ENCODE assay signal across 36 mouse cellular contexts in genomic region chr5:110140424-110140823, GRCm38 (mm10). TPM values are rescaled to one million over a fixed set of nuclear protein-coding genes. Genes with fewer than 3 reads are reported as not detected.
"Had no signal": no experiment of that assay in that cellular context is flagged by ENCODE, and none has a peak within 500 bp of the region (broad histone marks: within the 10 kb centered on the region; RNA-seq: fewer than 3 reads in every experiment).

No protein-coding gene starts in this region.

- DNase-seq: heart, postnatal 10 days; heart, postnatal 14 days; heart, postnatal 36 days; heart, postnatal 4 days; kidney, adult 11 months; kidney, adult 18-20 months; kidney, adult 2 months; kidney, adult 8-10 months; kidney, adult 9 months; kidney, postnatal 10 days; kidney, postnatal 14 days; kidney, postnatal 25 days; kidney, postnatal 36 days; kidney, postnatal 4 days; layer of hippocampus, adult 9-11 months; layer of hippocampus, postnatal 36 days had no signal

- ATAC-seq: hindbrain, embryonic 16.5 days; hindbrain, postnatal 0 days; inflammation-experienced regulatory T-cells, adult 6 months; intestine, embryonic 15.5 days; intestine, embryonic 16.5 days; intestine, postnatal 0 days had no signal

- H3K27ac ChIP-seq: heart, embryonic 13.5 days; heart, embryonic 15.5 days; hindbrain, embryonic 10.5 days; hindbrain, embryonic 12.5 days; hindbrain, embryonic 13.5 days; hindbrain, embryonic 14.5 days; hindbrain, embryonic 15.5 days; hindbrain, postnatal 0 days; intestine, embryonic 15.5 days; kidney, embryonic 15.5 days; kidney, postnatal 0 days; layer of hippocampus, adult 2 months; left cerebral cortex, adult 2 months had no signal

- H3K9ac ChIP-seq: heart, embryonic 12.5 days; heart, embryonic 13.5 days; heart, embryonic 15.5 days; hindbrain, embryonic 12.5 days; hindbrain, embryonic 13.5 days; hindbrain, embryonic 14.5 days; hindbrain, embryonic 15.5 days; intestine, embryonic 15.5 days; kidney, embryonic 15.5 days had no signal

- H3K27me3 ChIP-seq: heart, embryonic 12.5 days; heart, embryonic 13.5 days; heart, embryonic 15.5 days; hindbrain, embryonic 12.5 days; hindbrain, embryonic 13.5 days; hindbrain, embryonic 15.5 days; intestine, embryonic 15.5 days; kidney, embryonic 15.5 days had no signal

- H3K9me3 ChIP-seq: heart, embryonic 12.5 days; heart, embryonic 13.5 days; heart, embryonic 15.5 days; hindbrain, embryonic 10.5 days; hindbrain, embryonic 12.5 days; hindbrain, embryonic 13.5 days; hindbrain, embryonic 15.5 days; intestine, embryonic 15.5 days; kidney, embryonic 15.5 days had no signal

- H3K4me1 ChIP-seq: intestine, embryonic 15.5 days had no signal

- H3K4me3 ChIP-seq: heart, embryonic 12.5 days; heart, embryonic 13.5 days; heart, embryonic 15.5 days; hindbrain, embryonic 10.5 days; hindbrain, embryonic 12.5 days; hindbrain, embryonic 13.5 days; hindbrain, embryonic 15.5 days; intestine, embryonic 15.5 days; kidney, embryonic 15.5 days; layer of hippocampus, adult 2 months; left cerebral cortex, adult 2 months had no signal

- H3K4me2 ChIP-seq: heart, embryonic 11.5 days; heart, embryonic 12.5 days; heart, embryonic 13.5 days; heart, embryonic 15.5 days; hindbrain, embryonic 12.5 days; hindbrain, embryonic 13.5 days; hindbrain, embryonic 14.5 days; hindbrain, embryonic 15.5 days; intestine, embryonic 15.5 days; kidney, embryonic 15.5 days had no signal

RNA-seq across cellular contexts. Expression of gene Plcxd1, which starts 40.7 kb away (rescaled TPM):
- total RNA-seq: heart, postnatal 10 days; heart, postnatal 14 days; heart, postnatal 25 days; heart, postnatal 36 days; heart, postnatal 4 days had no signal
